Mouse (Mus musculus) urinary bladder, postnatal 36 days (tissue): Measurements from ENCODE around the gene Gm44502.

Experiments used
- DNase-seq, 2 experiments: peaks; one replicate each; pipeline ENCODE4 v3.0.0; 2022; ENCODE audit warnings: low spot score in 2 of 2, mixed read lengths in 1 of 2

Gm44502 gene

DNA sequence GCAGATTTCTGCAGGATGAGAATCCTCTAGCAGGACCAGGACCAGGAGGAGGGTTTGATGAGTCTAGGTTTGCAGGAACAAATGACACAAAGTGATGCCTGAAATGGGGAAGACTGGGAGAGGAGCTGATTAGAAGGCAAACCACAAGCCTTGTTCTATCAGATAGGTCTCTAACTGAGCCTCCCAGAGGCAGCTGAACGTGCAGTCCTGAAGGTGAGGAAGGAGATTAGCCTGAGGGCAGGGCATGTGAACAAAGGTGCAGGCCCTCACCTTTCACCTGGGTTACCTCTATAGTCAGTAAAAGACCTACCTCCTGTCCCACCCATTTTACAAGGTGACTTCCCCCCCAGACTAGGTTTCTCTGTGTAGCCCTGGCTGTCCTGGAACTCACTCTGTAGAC is 29.8 kb downstream of the Gm44502 start:
- DNase-seq, result no peak

DNA sequence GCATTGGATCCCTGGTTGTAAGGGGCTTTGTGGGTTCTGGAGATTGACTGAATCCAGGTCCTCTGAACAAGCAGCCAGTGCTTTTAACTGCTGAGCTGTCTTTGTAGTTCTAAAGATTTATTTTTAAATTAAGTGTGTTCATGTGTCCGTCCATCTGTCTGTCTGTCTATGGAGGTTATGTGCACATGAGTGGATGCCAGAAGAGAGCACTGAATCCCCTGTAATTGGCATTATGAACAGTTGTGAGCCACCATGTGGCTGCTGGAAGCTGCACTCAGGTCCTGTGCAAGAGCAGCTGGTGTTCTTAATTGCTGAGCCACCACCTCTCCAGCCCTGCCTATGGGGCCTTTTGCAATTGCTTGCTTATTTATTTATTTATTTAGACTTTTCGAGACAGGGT is 31.4 kb downstream of the Gm44502 start:
- no peak for DNase-seq

DNA sequence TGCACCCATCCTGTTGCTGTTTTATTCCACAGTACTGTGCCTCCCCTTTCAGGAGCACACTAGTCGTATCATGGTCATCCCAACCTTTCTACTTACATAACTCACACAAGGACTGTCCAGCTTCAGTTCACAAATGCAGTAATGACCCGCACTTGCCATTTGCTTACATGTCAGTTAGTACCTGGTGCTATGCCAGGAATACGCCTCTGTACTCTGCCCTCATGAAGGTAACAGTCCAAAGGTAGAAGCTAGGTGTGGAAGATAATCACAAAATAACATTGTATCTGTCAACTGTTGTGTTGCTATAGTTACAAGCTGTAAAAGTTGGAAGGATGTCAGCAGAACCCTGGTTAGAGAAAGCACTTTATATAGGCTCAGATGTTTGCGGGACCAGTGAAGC is 32.6 kb downstream of the Gm44502 start:
- DNase-seq, result no peak

DNA sequence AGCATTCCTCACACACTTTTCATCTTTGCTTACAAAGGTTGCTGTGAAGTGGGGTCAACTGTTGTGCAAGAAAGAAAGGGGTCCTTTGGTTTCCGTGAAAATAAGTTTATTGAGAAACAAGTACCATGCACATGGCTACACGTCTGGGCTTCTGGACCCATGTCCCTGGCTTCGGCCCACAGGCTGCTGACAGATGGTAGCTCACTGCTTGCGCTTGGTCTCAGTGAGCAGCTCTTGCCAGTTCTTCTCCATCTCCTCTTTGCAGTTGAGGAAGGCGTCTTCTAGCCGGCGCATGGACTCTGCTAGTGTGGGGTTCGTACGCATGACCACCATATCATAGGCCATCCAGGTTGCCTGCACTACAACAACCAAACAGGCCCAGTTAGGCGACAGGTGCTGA is 39.4 kb downstream of the Gm44502 start:
- DNase-seq, result no peak

DNA sequence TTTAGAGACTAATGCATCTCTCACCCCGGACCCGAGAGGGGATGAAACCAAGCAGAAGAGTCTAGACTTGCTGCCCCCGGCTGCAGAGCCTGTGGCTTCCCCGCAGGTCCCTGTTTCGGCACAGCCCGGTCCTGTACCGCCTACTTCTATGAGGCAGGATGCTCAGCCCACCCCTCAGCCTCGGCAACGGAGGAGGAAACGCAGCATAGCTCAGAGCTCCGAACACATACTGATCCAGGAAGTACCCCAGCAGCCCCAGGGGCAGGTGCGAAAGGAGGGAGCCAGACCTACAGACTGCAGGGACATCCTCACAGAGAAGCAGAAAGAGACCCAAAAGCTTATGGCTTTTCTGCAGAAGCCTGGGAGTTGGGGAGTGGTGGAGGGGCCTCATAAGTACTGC is 42.4 kb downstream of the Gm44502 start:
- DNase-seq, result no peak

DNA sequence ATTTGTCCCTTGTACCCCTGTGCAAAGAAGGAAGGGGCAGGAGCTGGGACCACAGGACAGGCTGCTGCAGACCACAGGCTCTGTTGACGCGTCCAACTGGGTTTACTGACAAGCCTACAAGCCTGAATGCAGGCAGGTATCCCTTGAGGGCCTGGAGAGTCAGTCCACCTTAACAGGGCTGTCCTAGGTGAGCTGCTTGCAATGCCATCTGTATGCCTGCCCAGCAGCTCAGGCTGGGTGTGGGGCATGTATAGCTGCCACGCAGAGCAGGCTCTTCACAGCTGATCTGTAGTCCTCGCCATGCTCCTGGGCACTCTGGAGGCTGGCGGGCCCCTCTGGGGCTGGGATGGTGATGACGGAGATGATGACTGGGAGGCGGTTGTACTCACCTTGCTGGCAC is 44.9 kb downstream of the Gm44502 start, which contains the start of gene Klhdc7b:
Gene Klhdc7b, plus strand, starts transcription at position 301 of the 400 bp plus-strand sequence.
- DNase-seq, result no peak

DNA sequence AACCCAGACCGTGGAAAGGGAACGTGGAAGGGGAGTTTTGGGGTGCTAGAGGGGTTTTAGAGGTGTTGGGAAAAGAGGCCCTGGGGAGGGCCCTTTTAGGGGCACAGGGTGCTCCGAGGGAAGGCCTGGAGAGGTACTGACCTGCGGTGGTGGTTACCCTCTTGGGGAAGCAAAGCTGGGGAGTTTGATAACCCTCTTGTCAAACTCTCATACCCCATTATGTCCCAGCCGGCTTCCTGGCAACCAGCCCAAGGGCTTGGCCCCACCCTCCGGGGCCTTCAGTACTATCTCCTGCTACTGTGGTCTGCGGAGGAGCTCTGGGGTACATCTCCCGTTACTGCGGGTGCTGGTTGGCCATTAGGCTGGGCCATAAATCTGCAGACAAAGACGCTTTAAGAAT is 50.1 kb downstream of the Gm44502 start:
- DNase-seq, result no peak

DNA sequence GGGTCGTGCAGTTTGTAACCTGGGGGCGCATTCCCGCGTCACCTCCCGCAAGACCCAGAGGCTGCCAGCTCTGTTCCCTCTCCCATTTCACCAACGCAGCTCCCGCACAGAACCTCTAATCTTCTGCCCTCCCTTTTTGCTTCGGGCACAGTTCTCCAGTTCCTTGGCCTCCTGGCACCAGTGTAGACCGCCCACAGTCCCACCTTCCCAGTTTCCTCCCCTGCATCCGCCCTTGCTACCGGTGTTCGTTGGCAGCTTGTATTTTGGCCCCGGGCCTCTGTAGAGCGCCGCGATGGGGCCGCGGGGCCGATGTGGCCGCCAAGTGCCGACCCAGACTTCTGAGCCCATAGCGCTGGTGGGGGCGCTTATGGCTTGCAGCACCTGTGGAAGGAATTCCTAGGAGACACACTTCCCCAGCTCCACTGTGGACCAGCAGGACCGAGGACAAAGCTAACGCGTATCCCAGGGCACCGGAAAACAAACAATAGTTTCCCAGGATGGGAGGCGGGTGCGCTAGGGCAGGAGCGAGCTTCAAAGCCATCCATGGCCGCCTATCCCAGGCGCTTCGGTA is 50.6 kb downstream of the Gm44502 start, which contains the start of gene Odf3b:
Gene Odf3b, minus strand, starts transcription at position 452 of the 571 bp plus-strand sequence.
- DNase-seq, result no peak

DNA sequence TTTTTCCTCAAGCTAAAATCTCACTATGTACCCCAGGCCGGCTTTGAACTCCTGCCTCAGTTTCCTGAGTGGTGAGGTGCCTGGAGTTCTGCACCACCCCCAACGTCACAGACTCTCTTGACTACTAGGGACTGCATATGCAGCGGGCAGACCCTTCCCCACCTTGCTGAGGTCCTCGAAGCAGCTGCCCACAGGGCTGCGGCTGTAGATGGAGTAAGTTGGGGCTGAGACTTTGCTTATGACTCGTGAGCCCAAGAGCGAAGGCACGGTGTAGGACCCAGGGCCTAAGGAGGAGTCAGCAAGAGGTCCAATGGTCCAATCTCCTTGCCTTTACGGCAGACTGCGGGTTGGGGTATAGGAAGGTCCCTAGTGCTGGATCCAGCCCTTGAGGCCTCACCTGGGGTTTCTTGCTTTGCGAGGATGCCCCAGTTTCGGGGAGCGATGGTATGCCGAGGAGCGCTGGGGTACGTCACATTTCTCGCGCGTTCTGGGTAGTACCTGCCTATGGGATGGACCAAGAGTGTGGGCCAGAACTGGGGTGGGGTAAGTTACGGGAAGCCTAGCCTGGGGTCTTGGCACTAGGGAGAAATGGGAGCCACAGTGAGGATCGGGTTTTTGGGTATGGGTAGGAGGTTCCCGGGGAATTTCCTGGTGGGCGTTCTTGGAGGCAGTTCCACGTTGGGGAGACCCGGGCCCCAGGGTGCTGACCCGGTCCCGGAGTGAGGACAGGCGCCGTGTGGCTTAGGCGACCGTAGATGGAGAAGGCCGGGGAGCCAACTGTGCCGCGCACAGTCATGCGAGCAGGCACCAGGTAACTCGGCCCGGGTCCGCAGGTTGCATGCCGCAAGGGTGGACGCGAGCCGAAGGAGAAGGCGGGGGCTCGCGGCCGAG is 51.3 kb downstream of the Gm44502 start:
- DNase-seq, result no peak

DNA sequence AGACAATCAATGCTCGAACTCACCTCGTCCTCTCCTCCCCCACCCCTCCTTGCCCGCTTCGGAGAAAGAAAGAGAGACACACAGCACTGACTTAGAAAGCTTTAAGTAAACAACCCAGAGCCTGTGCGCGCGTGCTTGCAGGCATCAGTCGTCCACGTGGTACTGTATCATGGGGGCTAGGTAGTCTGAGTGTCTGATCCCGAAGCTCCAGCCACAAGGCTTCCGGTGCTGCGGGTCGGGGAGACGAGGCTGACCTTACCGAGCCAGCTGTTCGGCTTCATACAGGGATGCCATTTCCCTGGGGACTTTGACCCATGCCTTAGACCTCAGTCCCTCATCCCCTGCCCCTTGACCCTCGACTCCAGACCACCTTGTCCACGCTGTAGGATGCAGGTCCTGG is 52.1 kb downstream of the Gm44502 start:
- DNase-seq, result no peak

DNA sequence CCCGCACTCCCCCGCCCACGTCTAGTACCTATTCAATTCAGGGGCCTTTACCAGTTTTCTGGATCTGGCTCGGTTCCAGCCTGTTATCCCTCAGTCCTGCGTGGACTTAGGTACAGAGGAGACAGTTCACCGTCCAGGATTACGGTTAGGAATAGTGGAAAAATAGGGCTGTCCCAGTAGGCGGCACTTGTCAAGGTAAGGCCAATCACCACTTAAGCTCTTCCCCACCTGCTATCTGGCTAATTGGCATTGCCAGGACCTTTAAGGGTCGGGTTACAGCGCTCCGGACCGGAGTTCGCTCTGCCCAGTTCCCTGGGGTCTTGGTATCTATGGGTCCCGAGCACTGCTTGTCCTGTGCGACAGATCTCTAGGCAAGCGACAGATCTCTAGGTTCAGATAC is 52.5 kb downstream of the Gm44502 start, which contains the start of gene Tymp:
Gene Tymp, minus strand, starts transcription at position 83 of the 400 bp plus-strand sequence.
- DNase-seq, result no peak

DNA sequence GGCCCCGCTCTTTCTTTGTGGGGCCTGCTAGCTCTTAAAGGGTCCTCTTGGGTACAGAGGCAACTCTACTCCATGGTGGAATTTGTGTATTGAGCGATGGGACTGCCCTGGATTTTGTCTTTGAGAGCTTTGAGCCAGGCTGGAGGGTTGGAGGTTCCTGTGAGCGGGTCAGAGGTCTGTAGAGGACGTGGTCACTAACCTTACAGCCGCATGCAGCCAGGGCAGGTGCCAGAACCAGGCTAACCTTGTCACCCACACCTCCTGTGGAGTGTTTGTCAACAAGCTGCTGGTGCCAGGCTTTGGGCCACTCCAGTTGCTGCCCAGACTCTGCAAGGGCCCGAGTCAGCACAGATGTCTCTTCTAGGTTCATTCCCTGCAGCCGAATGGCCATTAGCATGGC is 53.5 kb downstream of the Gm44502 start:
- no peak for DNase-seq

DNA sequence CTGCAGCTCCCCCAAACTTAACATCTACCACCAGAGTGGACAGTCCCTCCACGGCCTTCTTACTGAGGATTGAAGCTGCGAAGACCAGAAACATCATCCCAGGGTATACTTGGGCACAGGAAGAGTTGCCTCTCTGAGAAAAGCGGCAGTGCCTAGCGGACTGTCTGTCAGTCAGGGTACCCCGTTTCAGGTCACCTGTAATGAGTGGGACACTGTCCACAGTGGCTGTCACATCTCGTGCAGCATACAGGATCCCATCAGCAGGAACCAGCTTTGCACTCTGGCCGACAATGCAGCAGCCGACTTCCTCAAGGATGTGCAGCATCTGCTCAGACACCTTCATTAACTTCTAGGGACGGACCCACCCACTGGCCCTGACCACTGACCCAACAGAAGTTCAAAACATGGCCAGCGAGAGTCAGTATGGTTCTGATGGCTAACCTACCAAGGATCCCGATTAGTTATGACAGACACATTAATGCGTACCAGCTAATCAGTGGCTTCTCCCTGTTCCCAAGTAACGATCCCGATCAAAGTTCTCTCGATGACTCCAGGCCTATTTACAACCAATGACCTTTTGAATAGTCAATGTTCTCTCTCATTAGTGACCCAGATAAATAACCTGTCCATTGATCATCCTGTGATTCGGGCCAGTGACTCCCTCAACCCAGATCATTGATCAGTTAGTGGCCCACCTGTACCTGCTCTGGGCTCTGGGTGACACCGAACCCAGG is 54.5 kb downstream of the Gm44502 start:
- no peak for DNase-seq

DNA sequence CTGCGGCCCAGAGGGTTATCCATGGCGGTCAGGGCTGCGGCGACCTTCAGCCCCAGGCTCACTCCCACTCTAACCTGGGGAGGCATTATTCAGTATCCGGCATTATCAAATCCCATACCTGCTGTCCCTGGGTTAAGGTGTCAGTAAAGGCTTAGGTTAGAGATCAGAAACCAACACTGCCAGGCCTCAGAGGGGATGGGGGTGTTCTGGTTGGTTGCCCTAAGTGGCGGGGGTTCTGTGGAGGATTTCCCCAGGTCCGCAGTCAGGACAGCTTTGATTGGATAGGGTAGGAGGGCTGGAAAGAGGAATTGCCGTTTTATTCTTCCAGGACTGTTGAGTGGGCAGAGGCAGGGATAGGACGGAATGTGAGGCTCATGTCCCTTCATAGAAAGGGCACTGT is 55.2 kb downstream of the Gm44502 start:
- no peak for DNase-seq

DNA sequence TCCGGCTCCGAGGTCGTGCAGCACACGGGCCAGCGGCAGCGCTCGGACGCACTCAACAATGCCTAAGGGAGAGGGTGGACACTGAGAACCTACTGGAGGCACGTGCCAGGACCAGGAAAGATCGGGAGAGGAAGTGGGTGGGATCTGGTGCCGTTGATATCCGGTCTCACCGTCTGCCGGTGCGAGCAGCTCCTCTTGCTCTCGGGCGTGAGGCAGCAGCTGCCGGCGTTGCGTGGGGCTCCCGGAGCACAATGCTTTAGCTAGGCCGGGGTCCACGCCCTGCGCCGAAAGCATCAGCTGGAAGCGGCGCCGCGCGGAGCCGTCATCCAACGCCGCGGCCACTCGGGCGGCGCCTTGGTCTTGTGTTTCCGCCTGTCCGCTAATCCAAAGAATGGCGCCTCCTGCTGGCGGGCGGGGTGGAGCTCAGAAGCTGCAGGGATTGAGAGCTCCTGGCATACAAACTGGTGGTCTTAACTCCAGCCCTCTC is 55.7 kb downstream of the Gm44502 start, which contains the start of gene Sco2:
Gene Sco2, minus strand, starts transcription at position 85 of the 487 bp plus-strand sequence.
- DNase-seq, result peak; percentile 91 to 92

DNA sequence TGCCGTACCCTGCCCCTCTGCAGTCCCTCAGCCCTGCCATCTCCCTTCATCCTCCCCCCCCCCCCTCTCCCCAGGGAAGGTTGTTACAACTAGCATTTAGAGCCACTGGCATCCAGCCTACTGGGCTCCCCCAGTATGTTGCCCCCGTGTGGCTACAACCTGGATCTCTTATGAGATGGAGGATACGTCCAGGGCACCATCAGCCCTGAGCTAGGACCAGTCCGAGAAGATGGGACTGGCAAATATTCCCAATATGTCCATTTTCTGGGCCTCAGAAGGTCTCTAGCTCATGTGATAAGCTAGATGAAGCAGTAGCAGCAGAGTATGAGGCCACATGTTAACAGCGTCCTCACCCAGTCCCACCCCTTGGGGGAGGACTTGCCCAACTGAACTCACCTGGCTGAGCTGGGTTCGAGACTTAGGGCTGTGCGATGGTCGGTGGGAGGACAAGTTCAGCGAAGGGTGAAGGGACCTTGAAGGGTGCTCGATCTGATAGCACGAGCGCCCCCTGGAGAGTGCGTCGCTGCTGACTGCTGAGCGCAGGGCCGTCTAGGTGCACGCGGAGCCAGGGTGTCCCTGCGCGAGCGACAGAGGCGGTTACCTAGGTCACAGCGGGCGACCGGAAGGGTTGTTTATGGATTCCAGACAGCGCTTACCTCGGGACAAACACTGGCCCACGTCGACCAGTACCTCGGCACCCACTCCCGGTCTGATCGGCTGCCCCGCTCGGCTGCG is 56.3 kb downstream of the Gm44502 start:
- DNase-seq, result peak; percentile 77 to 82

DNA sequence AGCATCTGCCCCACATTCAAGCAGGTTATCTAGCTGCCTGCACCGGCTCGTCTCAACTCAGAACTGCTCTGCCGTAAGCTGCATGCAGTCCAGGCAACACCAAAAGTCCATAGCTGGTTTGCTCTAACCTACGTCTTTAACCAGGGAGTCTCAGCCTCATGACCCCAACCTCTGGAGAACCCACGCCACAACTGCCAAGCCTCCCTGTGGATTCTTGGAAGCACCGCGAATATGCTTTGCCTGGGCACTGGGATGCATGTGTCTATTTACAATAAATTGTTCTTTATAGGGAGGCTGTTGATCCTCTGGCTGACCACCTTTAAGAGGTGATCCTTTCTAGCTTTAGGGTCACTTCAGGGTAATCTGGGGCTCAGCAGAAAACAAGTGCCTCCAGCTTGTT is 57.0 kb downstream of the Gm44502 start:
- no peak for DNase-seq

DNA sequence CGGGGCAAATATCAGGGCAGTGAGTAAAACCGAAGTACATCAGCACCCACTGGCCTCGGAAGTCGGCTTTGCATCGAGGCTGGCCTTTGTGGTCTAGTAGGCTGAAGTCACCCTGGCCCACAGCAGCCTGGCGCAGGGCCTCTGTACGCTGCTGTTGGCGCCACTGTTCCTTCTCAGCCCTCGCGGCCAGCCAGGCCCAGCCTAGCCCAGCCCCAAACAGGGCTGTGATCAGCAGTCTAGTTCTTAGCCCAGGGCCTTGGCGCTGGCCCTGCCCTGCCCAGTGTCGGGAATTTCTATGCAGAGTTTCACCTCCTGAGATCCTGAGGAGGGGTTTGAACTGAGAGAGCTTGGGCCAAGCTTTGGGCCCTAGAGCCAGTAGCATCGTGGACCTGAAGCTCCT is 57.4 kb downstream of the Gm44502 start:
- no peak for DNase-seq
